Mouse (Mus musculus) hindbrain, embryonic 12.5 days (tissue): ENCODE measurements around the gene Ube2g1. TPM values are rescaled to one million over a fixed set of nuclear protein-coding genes. Genes with fewer than 3 reads are reported as not detected.
A peak's percentile ranks its signal among the peaks of the same experiment; 100 is the strongest.
"Not testable (repeated sequence)": the region's sequence is repeated elsewhere in the genome, so short reads cannot be mapped to it uniquely, and the experiment has no call there.

Experiments used
- ATAC-seq: fragments of 200-750 bp; cut with Nextera tagmentation; 2 replicates; pipeline ENCODE4 v1.8.0; 2017; ENCODE audit warnings: moderate TSS enrichment; ENCODE audit not compliant: low FRiP score
- H3K27ac ChIP-seq: fragments of 300-500 bp; sonication (generic); 2 replicates; pipeline ENCODE4 v1.5.1; 2016; ENCODE audit warnings: mild to moderate bottlenecking
- H3K27me3 ChIP-seq: fragments of 300-500 bp; sonication (generic); 2 replicates; pipeline ENCODE4 v1.6.1; 2016; ENCODE audit warnings: mild to moderate bottlenecking
- H3K36me3 ChIP-seq: fragments of 300-500 bp; sonication (generic); 2 replicates; pipeline ENCODE4 v1.6.1; 2016; ENCODE audit warnings: mild to moderate bottlenecking
- H3K4me1 ChIP-seq: fragments of 300-500 bp; sonication (generic); 2 replicates; pipeline ENCODE4 v1.6.1; 2016
- H3K4me2 ChIP-seq: fragments of 300-500 bp; sonication (generic); replicated peaks from 2 replicates; pipeline ENCODE4 v1.6.1; 2016; ENCODE audit warnings: mild to moderate bottlenecking
- H3K4me3 ChIP-seq: fragments of 300-500 bp; sonication (generic); 2 replicates; pipeline ENCODE4 v1.5.1; 2016; ENCODE audit warnings: mild to moderate bottlenecking
- H3K9ac ChIP-seq: fragments of 300-500 bp; sonication (generic); 2 replicates; pipeline ENCODE4 v1.6.1; 2016; ENCODE audit warnings: mild to moderate bottlenecking, moderate library complexity
- H3K9me3 ChIP-seq: fragments of 300-500 bp; sonication (generic); replicated peaks from 2 replicates; pipeline ENCODE4 v1.6.1; 2016; ENCODE audit warnings: mild to moderate bottlenecking
- WGBS: fragments of 180-500 bp; shearing (Covaris S2); methylation state at CpG from one replicate; pipeline ENCODE4 v1.1.7; 2016; 5-methylcytosine and 5-hydroxymethylcytosine counted together
- polyA plus RNA-seq: library from polyadenylated mRNA; unstranded; fragments of >200 nt; fragmentation: Nextera tagmentation; extraction: Ambion mirVana; gene quantifications from 2 replicates; pipeline ENCODE4 v1.2.1, GENCODE M21; 2016

The Ube2g1 gene
- polyA plus RNA-seq, 1 experiment from 2014 or later: 115 TPM

GRCm38 (mm10) chr11:72675280-72675679 is 68.2 kb downstream of the Ube2g1 start:
- no peaks in the 10 kb centered on the region for H3K36me3 ChIP-seq
- ATAC-seq: no peak
- H3K4me2 ChIP-seq: no peak overlapping the region
- 76% methylated on average over 2 of the region's 2 CpGs for WGBS
- H3K9ac ChIP-seq: no peak overlapping the region
- H3K9me3 ChIP-seq: no peaks in the 10 kb centered on the region
- H3K4me3 ChIP-seq: no peak overlapping the region
- no peaks in the 10 kb centered on the region for H3K27me3 ChIP-seq
- H3K4me1 ChIP-seq: no peaks in the 10 kb centered on the region
- no peak overlapping the region for H3K27ac ChIP-seq

- H3K36me3 ChIP-seq: peaks cover 9% of the 10 kb centered on the region; the same call in 1 of the 2 replicates
- no peak overlapping the region for H3K4me3 ChIP-seq
- no peaks in the 10 kb centered on the region for H3K27me3 ChIP-seq
- H3K27ac ChIP-seq: no peak overlapping the region
- H3K9me3 ChIP-seq: no peaks in the 10 kb centered on the region
- H3K4me2 ChIP-seq: no peak overlapping the region
- H3K9ac ChIP-seq: no peak overlapping the region
- no peaks in the 10 kb centered on the region for H3K4me1 ChIP-seq
- ATAC-seq: no peak
Measured at GRCm38 (mm10) chr11:72680726-72681125, 73.6 kb downstream of the Ube2g1 start.

- WGBS: 94% methylated on average over 2 of the region's 2 CpGs
- no peak overlapping the region for H3K27ac ChIP-seq
Measured at GRCm38 (mm10) chr11:72683402-72683801, 76.3 kb downstream of the Ube2g1 start.

GRCm38 (mm10) chr11:72686697-72687096 is 79.6 kb downstream of the Ube2g1 start:
- H3K9ac ChIP-seq: no peak overlapping the region
- no peak for ATAC-seq
- H3K4me3 ChIP-seq: no peak overlapping the region
- peaks cover 3% of the 10 kb centered on the region; the same call in 1 of the 2 replicates for H3K36me3 ChIP-seq
- no peak overlapping the region for H3K4me2 ChIP-seq
- no peak overlapping the region for H3K27ac ChIP-seq
- H3K27me3 ChIP-seq: no peaks in the 10 kb centered on the region
- no peaks in the 10 kb centered on the region for H3K9me3 ChIP-seq
- peaks cover 14% of the 10 kb centered on the region for H3K4me1 ChIP-seq

More at GRCm38 (mm10) chr11:72683402-72683801, 76.3 kb downstream of the Ube2g1 start:
- no peak for ATAC-seq
- Histone ChIP-seq H3K27me3 (no peaks in the 10 kb centered on the region), H3K4me3 (no peak overlapping the region), H3K36me3 (peaks cover 9% of the 10 kb centered on the region; the same call in 1 of the 2 replicates), H3K9ac (no peak overlapping the region), H3K9me3 (no peaks in the 10 kb centered on the region), H3K4me2 (no peak overlapping the region), H3K4me1 (no peaks in the 10 kb centered on the region)

- Histone ChIP-seq H3K9ac (no peak overlapping the region), H3K9me3 (no peaks in the 10 kb centered on the region), H3K27ac (no peak overlapping the region), H3K36me3 (peaks cover 3% of the 10 kb centered on the region; the same call in 1 of the 2 replicates), H3K4me2 (no peak overlapping the region), H3K27me3 (no peaks in the 10 kb centered on the region), H3K4me1 (peaks cover 18% of the 10 kb centered on the region), H3K4me3 (no peak overlapping the region)
- no peak for ATAC-seq
- 11% methylated on average over 5 of the region's 5 CpGs for WGBS
Measured at GRCm38 (mm10) chr11:72688242-72688641, 81.2 kb downstream of the Ube2g1 start.

- peak overlapping the region; percentile 68 for H3K4me2 ChIP-seq
- 84% methylated on average over 3 of the region's 3 CpGs for WGBS
- no peak overlapping the region for H3K27ac ChIP-seq
- H3K27me3 ChIP-seq: no peaks in the 10 kb centered on the region
- no peak overlapping the region for H3K9ac ChIP-seq
- no peak for ATAC-seq
- peak overlapping the region; percentile 78; the same call in 1 of the 2 replicates for H3K4me3 ChIP-seq
- peaks cover 20% of the 10 kb centered on the region for H3K4me1 ChIP-seq
- no peaks in the 10 kb centered on the region for H3K9me3 ChIP-seq
- H3K36me3 ChIP-seq: peaks cover 3% of the 10 kb centered on the region; the same call in 1 of the 2 replicates
Measured at GRCm38 (mm10) chr11:72689115-72689514, 82.0 kb downstream of the Ube2g1 start.

- H3K36me3 ChIP-seq: peaks cover 3% of the 10 kb centered on the region; the same call in 1 of the 2 replicates
- peak within 1 kb of the TSS; percentile 75 for H3K9ac ChIP-seq
- H3K27me3 ChIP-seq: no peaks in the 10 kb centered on the region
- no peaks in the 10 kb centered on the region for H3K9me3 ChIP-seq
- peak within 1 kb of the TSS; percentile 68 for H3K4me2 ChIP-seq
- H3K4me1 ChIP-seq: peaks cover 20% of the 10 kb centered on the region
- H3K27ac ChIP-seq: peak within 1 kb of the TSS; percentile 88
- 1% methylated on average over 56 of the region's 56 CpGs for WGBS
- H3K4me3 ChIP-seq: peak within 1 kb of the TSS; percentile 78
- ATAC-seq: peak; percentile 98
Measured at GRCm38 (mm10) chr11:72689551-72690510, 82.7 kb downstream of the Ube2g1 start, which contains the start of gene Ankfy1. TSS of gene Ankfy1 (plus strand) at chr11:72690006.

GRCm38 (mm10) chr11:72692353-72692752 is 85.3 kb downstream of the Ube2g1 start:
- ATAC-seq: no peak
- H3K36me3 ChIP-seq: 0 out of 2 replicates have a peak, but pooled peaks cover 4% of the 10 kb centered on the region
- no peak overlapping the region for H3K4me2 ChIP-seq
- no peaks in the 10 kb centered on the region for H3K27me3 ChIP-seq
- H3K27ac ChIP-seq: no peak overlapping the region
- H3K4me1 ChIP-seq: peaks cover 20% of the 10 kb centered on the region
- 80% methylated on average over 4 of the region's 4 CpGs for WGBS
- no peaks in the 10 kb centered on the region for H3K9me3 ChIP-seq
- no peak overlapping the region for H3K4me3 ChIP-seq
- no peak overlapping the region for H3K9ac ChIP-seq

GRCm38 (mm10) chr11:72695025-72695424 is 87.9 kb downstream of the Ube2g1 start:
- Histone ChIP-seq H3K9me3 (no peaks in the 10 kb centered on the region), H3K4me1 (peaks cover 17% of the 10 kb centered on the region), H3K36me3 (0 out of 2 replicates have a peak, but pooled peaks cover 4% of the 10 kb centered on the region), H3K27me3 (no peaks in the 10 kb centered on the region), H3K27ac (no peak overlapping the region), H3K4me2 (no peak overlapping the region), H3K9ac (no peak overlapping the region), H3K4me3 (no peak overlapping the region)
- no peak for ATAC-seq
- WGBS: 93% methylated on average over 3 of the region's 3 CpGs

GRCm38 (mm10) chr11:72696368-72696971 is 89.4 kb downstream of the Ube2g1 start:
- no peaks in the 10 kb centered on the region for H3K27me3 ChIP-seq
- no peak overlapping the region for H3K27ac ChIP-seq
- 92% methylated on average over 2 of the region's 2 CpGs for WGBS
- H3K4me2 ChIP-seq: no peak overlapping the region
- ATAC-seq: no peak
- peaks cover 9% of the 10 kb centered on the region for H3K4me1 ChIP-seq
- no peak overlapping the region for H3K4me3 ChIP-seq
- H3K9ac ChIP-seq: no peak overlapping the region
- H3K36me3 ChIP-seq: 0 out of 2 replicates have a peak, but pooled peaks cover 4% of the 10 kb centered on the region
- H3K9me3 ChIP-seq: no peaks in the 10 kb centered on the region

GRCm38 (mm10) chr11:72697323-72697722 is 90.2 kb downstream of the Ube2g1 start:
- Histone ChIP-seq H3K27ac (no peak overlapping the region), H3K36me3 (0 out of 2 replicates have a peak, but pooled peaks cover 4% of the 10 kb centered on the region), H3K4me1 (0 out of 2 replicates have a peak, but pooled peaks cover 4% of the 10 kb centered on the region), H3K4me3 (no peak overlapping the region), H3K9ac (no peak overlapping the region), H3K9me3 (no peaks in the 10 kb centered on the region), H3K4me2 (no peak overlapping the region), H3K27me3 (no peaks in the 10 kb centered on the region)
- ATAC-seq: no peak

- not testable (repeated sequence) for H3K4me1 ChIP-seq, ATAC-seq
- 95% methylated on average over 2 of the region's 2 CpGs for WGBS
Measured at GRCm38 (mm10) chr11:72705111-72705510, 98.0 kb downstream of the Ube2g1 start.

More at GRCm38 (mm10) chr11:72705111-72705510, 98.0 kb downstream of the Ube2g1 start:
- not testable (repeated sequence) for H3K36me3 ChIP-seq, H3K4me2 ChIP-seq, H3K4me3 ChIP-seq, H3K27ac ChIP-seq, H3K27me3 ChIP-seq, H3K9me3 ChIP-seq, H3K9ac ChIP-seq
